Mouse (Mus musculus) kidney, adult 2 months (tissue): ENCODE measurements around the gene Irf2.

Source experiments
- CTCF ChIP-seq: fragments of 200-500 bp; conservative IDR thresholded peaks from 2 replicates; pipeline ENCODE4 v1.5.1; 2011; ENCODE audit warnings: low read depth, mild to moderate bottlenecking, control low read depth, low read length, moderate library complexity, mixed read lengths; ENCODE audit not compliant: insufficient read depth, insufficient read length
- POLR2A ChIP-seq: fragments of 200-500 bp; IDR thresholded peaks from one replicate; pipeline ENCODE4 v1.6.1; 2011; ENCODE audit warnings: low read depth, low read length, control low read depth

GRCm38 (mm10) chr8:46759562-46759961, 20.0 kb downstream of the Irf2 start:
- TF ChIP-seq CTCF, result no peak
- no peak for TF ChIP-seq POLR2A
